Mouse (Mus musculus): ENCODE data around the gene Sec16b. TPM values are rescaled to one million over a fixed set of nuclear protein-coding genes. Genes with fewer than 3 reads are reported as not detected.

Gene Sec16b
- polyA plus RNA-seq, 1 experiment from 2014 or later, result 2.3 TPM

DNA sequence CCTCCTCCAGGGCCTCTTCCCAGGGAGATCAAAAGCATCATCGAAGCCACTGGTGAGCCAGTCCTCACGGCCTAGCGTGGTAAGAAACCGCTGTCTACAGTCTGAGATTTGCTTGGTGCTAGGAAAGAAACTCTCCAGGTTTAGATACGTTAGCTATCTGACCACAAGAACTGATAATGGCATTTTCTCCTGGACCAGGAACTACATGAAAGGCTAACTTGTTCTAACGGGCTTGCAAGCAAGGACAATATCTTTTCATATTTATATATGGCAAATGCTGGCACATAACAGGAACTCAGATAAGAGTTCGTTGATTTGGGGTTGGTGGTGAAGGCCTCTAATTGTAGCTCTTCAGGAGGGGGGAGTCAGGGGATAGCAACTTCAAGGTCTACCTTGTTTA is 18.2 kb downstream of the Sec16b start:
- Histone ChIP-seq H3K4me1 (ENCODE audit: insufficient read depth, low read length) (no peaks in the 10 kb centered on the region), H3K9me3 (ENCODE audit: low read length) (no peaks in the 10 kb centered on the region), H3K4me3 (ENCODE audit: low read length) (no peak overlapping the region), H3K27ac (ENCODE audit: low read length) (no peak overlapping the region), H3K4me2 (replicated peaks; ENCODE audit: low read depth, low read length) (no peak overlapping the region), H3K36me3 (ENCODE audit: insufficient read depth, low read length) (no peaks in the 10 kb centered on the region), H3K27me3 (ENCODE audit: insufficient read depth, low read length) (no peaks in the 10 kb centered on the region), H3K9ac (replicated peaks; ENCODE audit: low read length) (no peak overlapping the region)
- WGBS, result 85% methylated on average over 7 of the region's 7 CpGs
- no peak for ATAC-seq (ENCODE audit: low FRiP score, low TSS enrichment)

DNA sequence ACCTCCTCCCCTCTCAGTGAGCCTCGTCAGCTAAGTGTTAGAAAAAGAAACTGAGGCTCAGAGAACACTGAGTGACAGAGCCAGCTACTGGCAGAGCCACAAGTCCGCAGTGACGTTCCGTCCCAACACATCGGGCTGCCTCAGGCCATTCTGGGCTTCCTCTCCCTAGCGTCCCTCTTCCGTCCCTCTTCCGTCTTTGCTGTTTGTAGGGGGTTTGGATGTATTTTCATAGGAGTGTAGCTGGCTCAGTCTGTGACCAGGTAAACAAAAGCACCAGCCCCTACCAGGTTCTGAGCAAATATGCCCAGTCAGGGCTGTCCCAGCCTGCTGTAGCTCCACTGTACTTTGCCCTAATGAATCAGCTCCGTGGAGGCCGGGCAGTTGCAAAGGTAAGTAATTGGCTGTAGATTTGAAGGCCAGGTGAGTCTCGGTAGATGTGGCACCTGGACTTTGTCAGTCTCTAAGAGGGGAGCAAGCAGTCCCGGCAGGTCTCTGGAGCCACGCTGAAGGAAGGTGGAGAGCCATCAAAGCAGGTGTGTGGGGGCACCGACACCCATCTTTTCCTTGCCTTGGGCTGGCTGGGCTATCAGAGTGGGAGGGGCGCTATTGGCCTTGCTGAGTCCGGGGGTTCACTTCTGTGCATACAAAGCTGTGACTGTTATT is 19.3 kb downstream of the Sec16b start:
- H3K27ac ChIP-seq (ENCODE audit: low read length), result no peak overlapping the region
- no peak overlapping the region for H3K9ac ChIP-seq (replicated peaks; ENCODE audit: low read length)
- no peaks in the 10 kb centered on the region for H3K4me1 ChIP-seq (ENCODE audit: insufficient read depth, low read length)
- no peak overlapping the region for H3K4me2 ChIP-seq (replicated peaks; ENCODE audit: low read depth, low read length)
- no peaks in the 10 kb centered on the region for H3K27me3 ChIP-seq (ENCODE audit: insufficient read depth, low read length)
- no peaks in the 10 kb centered on the region for H3K9me3 ChIP-seq (ENCODE audit: low read length)
- H3K4me3 ChIP-seq (ENCODE audit: low read length), result no peak overlapping the region
- WGBS, result 86% methylated on average over 16 of the region's 16 CpGs
- peak; percentile 54; the same call in 1 of the 2 replicates for ATAC-seq (ENCODE audit: low FRiP score, low TSS enrichment)
- no peaks in the 10 kb centered on the region for H3K36me3 ChIP-seq (ENCODE audit: insufficient read depth, low read length)

DNA sequence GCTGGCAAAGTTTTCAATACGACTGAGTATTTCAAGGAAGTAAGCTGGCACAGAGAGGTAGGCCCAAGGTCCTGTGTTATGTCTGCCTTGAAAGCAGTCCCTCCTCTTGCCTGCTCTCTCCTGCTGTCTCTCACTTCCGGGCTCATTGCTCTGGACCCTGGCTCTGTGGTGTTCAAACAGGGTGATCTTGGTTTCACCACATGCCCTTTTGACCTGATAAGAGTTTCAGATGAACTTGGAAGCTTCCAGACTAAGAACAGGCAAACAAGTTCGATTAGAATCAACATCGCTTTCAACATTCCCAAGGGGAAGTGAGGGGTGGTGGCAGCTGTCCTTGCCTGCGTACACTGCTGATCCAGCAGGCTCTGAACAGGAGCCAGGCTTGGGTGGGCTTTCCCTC is 20.1 kb downstream of the Sec16b start:
- Histone ChIP-seq H3K27ac (ENCODE audit: low read length) (no peak overlapping the region), H3K9ac (replicated peaks; ENCODE audit: low read length) (no peak overlapping the region)
- WGBS, result 70% methylated on average over 5 of the region's 5 CpGs

DNA sequence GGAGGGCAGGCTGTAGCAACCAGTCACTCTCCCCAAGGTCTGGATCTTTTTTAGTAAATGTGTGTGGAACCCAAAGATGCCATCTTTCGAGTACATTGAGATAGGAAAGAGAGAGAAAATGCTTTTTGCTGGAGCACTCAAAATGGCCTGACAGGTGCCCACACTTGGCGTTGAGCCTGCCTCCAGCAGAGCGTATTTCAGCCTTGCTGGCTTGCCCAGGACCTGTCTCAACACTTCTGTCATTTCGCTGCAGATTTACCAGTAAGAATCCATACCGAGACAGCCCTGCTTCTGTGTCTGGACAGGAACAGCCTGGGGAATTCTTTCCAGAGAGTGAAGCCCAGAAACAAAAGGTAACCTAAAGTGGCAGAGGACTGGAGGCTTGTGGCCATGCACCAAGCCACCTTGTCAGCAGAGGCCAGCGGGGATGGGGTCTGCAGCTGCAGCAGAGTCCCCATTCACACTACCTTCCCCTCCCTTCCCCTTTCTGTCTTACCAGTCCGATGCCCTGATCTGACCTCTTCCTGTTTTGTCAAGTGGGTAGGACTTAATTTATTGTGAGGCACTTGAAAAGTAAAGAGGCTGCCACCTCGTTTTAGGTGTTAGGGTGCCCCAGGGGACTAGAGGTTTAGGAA is 26.4 kb downstream of the Sec16b start:
- no peak for ATAC-seq (ENCODE audit: low FRiP score, low TSS enrichment)
- H3K27ac ChIP-seq (ENCODE audit: low read length), result no peak overlapping the region
- WGBS, result 49% methylated on average over 8 of the region's 8 CpGs
- H3K4me2 ChIP-seq (replicated peaks; ENCODE audit: low read depth, low read length), result no peak overlapping the region
- H3K36me3 ChIP-seq (ENCODE audit: insufficient read depth, low read length), result no peaks in the 10 kb centered on the region
- no peaks in the 10 kb centered on the region for H3K4me1 ChIP-seq (ENCODE audit: insufficient read depth, low read length)
- H3K4me3 ChIP-seq (ENCODE audit: low read length), result no peak overlapping the region
- no peaks in the 10 kb centered on the region for H3K27me3 ChIP-seq (ENCODE audit: insufficient read depth, low read length)
- no peak overlapping the region for H3K9ac ChIP-seq (replicated peaks; ENCODE audit: low read length)
- H3K9me3 ChIP-seq (ENCODE audit: low read length), result no peaks in the 10 kb centered on the region

More for the DNA sequence above, 20.1 kb downstream of the Sec16b start:
- Histone ChIP-seq H3K4me1 (ENCODE audit: insufficient read depth, low read length) (no peaks in the 10 kb centered on the region), H3K36me3 (ENCODE audit: insufficient read depth, low read length) (no peaks in the 10 kb centered on the region), H3K4me2 (replicated peaks; ENCODE audit: low read depth, low read length) (no peak overlapping the region), H3K27me3 (ENCODE audit: insufficient read depth, low read length) (no peaks in the 10 kb centered on the region), H3K9me3 (ENCODE audit: low read length) (no peaks in the 10 kb centered on the region), H3K4me3 (ENCODE audit: low read length) (no peak overlapping the region)
- ATAC-seq (ENCODE audit: low FRiP score, low TSS enrichment), result no peak

DNA sequence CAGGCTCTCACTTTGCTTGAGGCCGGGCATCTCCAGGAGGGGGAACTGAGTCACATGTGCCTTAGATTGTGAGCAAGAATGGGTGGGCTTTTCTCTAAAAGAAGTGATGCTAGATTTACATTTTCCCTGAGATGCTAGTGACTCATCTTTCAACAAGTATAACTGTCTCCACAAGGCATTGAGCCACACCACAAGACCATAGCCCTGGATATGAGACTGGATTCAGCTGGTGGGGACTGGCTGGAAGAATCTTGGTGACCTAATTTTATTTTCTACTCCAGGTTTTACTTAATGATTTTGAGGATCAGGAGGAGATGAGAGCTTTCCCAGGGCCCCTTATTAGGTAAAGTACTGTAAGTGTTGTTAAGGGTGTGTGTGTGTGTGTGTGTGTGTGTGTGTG is 29.0 kb downstream of the Sec16b start:
- no peak for ATAC-seq (ENCODE audit: low FRiP score, low TSS enrichment)
- no peak overlapping the region for H3K9ac ChIP-seq (replicated peaks; ENCODE audit: low read length)

DNA sequence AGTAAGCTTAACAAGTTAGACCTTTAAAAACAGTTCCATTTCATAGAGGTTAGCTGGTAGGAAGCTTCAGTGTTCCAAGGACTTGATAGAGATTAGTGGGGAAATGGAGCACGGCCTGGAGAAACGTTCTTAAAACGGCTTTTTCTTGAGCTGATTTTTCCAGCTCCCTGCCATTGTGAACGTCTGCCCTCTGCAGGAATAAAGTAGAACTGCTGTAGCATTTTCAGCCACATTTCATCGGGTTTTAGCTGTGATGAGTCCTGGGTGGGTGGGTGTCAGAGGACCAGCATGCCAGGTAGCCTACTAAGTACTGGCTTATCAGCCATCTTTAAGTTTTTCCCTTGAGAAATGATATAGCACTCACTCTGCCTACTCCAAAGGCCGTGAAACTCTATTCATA is 29.9 kb downstream of the Sec16b start:
- Histone ChIP-seq H3K9ac (replicated peaks; ENCODE audit: low read length) (no peak overlapping the region), H3K4me3 (ENCODE audit: low read length) (no peak overlapping the region), H3K4me1 (ENCODE audit: insufficient read depth, low read length) (no peaks in the 10 kb centered on the region), H3K27me3 (ENCODE audit: insufficient read depth, low read length) (no peaks in the 10 kb centered on the region), H3K27ac (ENCODE audit: low read length) (no peak overlapping the region), H3K36me3 (ENCODE audit: insufficient read depth, low read length) (no peaks in the 10 kb centered on the region), H3K9me3 (ENCODE audit: low read length) (no peaks in the 10 kb centered on the region), H3K4me2 (replicated peaks; ENCODE audit: low read depth, low read length) (0 out of 2 replicates have a peak overlapping the region, but pooled peaks have one; percentile 7)
- 10% methylated on average over 6 of the region's 6 CpGs for WGBS
- ATAC-seq (ENCODE audit: low FRiP score, low TSS enrichment), result 0 out of 2 replicates have a peak, but pooled peaks have one; percentile 42

More for the DNA sequence above, 29.0 kb downstream of the Sec16b start:
- Histone ChIP-seq H3K4me1 (ENCODE audit: insufficient read depth, low read length) (no peaks in the 10 kb centered on the region), H3K27ac (ENCODE audit: low read length) (no peak overlapping the region), H3K27me3 (ENCODE audit: insufficient read depth, low read length) (no peaks in the 10 kb centered on the region), H3K9me3 (ENCODE audit: low read length) (no peaks in the 10 kb centered on the region), H3K4me3 (ENCODE audit: low read length) (no peak overlapping the region), H3K36me3 (ENCODE audit: insufficient read depth, low read length) (no peaks in the 10 kb centered on the region), H3K4me2 (replicated peaks; ENCODE audit: low read depth, low read length) (no peak overlapping the region)
- WGBS, result 81% methylated on average over 1 of the region's 1 CpGs

DNA sequence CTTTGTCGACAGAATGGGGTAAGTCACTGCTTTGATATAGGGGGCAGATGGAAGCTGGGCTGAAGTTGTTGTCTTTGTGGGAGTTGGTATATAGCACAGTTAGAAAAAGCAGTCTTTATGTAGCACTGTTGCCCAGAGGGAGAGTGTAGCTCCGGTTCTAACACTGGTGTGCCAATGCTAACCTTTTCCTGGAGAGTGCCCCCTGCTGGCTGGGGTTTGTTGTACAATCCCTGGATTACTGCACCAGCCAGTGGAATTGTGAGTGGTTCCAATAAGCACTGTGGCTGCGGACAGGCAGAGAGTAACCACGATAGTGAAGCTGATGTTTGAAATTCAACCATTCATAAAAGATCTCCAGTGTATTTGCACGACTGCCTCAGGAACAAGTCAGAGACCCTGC is 31.1 kb downstream of the Sec16b start:
- no peaks in the 10 kb centered on the region for H3K36me3 ChIP-seq (ENCODE audit: insufficient read depth, low read length)
- ATAC-seq (ENCODE audit: low FRiP score, low TSS enrichment), result no peak
- WGBS, result 83% methylated on average over 5 of the region's 5 CpGs
- no peak overlapping the region for H3K4me2 ChIP-seq (replicated peaks; ENCODE audit: low read depth, low read length)
- H3K27me3 ChIP-seq (ENCODE audit: insufficient read depth, low read length), result no peaks in the 10 kb centered on the region
- H3K27ac ChIP-seq (ENCODE audit: low read length), result no peak overlapping the region
- H3K4me1 ChIP-seq (ENCODE audit: insufficient read depth, low read length), result no peaks in the 10 kb centered on the region
- H3K4me3 ChIP-seq (ENCODE audit: low read length), result no peak overlapping the region
- no peak overlapping the region for H3K9ac ChIP-seq (replicated peaks; ENCODE audit: low read length)
- H3K9me3 ChIP-seq (ENCODE audit: low read length), result no peaks in the 10 kb centered on the region

DNA sequence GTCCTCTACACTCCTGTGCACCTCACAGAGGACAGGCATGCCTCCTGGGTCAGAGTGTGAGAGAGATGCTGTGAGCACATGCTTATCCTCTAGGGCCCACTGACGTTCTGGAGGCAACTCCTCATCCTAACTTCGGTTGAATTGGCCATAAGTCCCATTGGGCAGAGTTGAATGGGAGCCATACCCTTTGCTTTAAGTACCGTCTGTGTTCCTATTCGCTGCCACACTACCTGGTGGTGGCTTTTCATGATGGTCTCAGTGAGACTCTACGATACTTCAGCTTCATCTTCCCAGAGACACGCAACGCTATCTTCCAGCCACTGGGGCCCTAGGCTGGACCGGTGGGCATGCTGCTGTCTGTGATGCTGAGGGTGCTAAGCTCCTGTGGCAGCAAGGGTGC is 38.5 kb downstream of the Sec16b start:
- H3K4me1 ChIP-seq (ENCODE audit: insufficient read depth, low read length), result no peaks in the 10 kb centered on the region
- no peaks in the 10 kb centered on the region for H3K9me3 ChIP-seq (ENCODE audit: low read length)
- no peak for ATAC-seq (ENCODE audit: low FRiP score, low TSS enrichment)
- no peak overlapping the region for H3K9ac ChIP-seq (replicated peaks; ENCODE audit: low read length)
- H3K27ac ChIP-seq (ENCODE audit: low read length), result no peak overlapping the region
- no peaks in the 10 kb centered on the region for H3K27me3 ChIP-seq (ENCODE audit: insufficient read depth, low read length)
- H3K4me3 ChIP-seq (ENCODE audit: low read length), result no peak overlapping the region
- no peak overlapping the region for H3K4me2 ChIP-seq (replicated peaks; ENCODE audit: low read depth, low read length)
- no peaks in the 10 kb centered on the region for H3K36me3 ChIP-seq (ENCODE audit: insufficient read depth, low read length)
- 93% methylated on average over 8 of the region's 8 CpGs for WGBS

DNA sequence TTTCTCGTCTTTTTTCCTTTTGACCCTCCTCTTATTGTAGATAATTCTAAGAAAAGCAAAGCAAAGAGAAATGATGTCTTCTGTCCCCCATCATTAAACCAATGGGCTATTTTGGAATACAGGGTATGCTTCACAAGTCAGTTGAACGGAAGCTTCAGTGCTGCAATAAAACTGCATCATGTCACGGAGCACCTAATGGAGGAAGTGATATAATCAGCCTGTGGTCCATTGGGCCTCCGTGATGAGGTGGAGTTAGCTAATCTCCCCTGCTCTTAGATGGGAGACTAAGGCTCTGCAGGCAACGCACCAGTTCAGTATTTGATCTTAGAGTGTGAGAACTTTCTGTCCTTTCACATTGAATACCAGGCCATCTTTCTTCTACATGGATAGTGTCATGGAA is 41.1 kb downstream of the Sec16b start:
- Histone ChIP-seq H3K4me3 (ENCODE audit: low read length) (no peak overlapping the region), H3K4me2 (replicated peaks; ENCODE audit: low read depth, low read length) (no peak overlapping the region), H3K27me3 (ENCODE audit: insufficient read depth, low read length) (no peaks in the 10 kb centered on the region), H3K9me3 (ENCODE audit: low read length) (no peaks in the 10 kb centered on the region), H3K9ac (replicated peaks; ENCODE audit: low read length) (no peak overlapping the region), H3K36me3 (ENCODE audit: insufficient read depth, low read length) (no peaks in the 10 kb centered on the region), H3K27ac (ENCODE audit: low read length) (no peak overlapping the region), H3K4me1 (ENCODE audit: insufficient read depth, low read length) (no peaks in the 10 kb centered on the region)
- ATAC-seq (ENCODE audit: low FRiP score, low TSS enrichment), result no peak
- WGBS, result 71% methylated on average over 5 of the region's 5 CpGs

DNA sequence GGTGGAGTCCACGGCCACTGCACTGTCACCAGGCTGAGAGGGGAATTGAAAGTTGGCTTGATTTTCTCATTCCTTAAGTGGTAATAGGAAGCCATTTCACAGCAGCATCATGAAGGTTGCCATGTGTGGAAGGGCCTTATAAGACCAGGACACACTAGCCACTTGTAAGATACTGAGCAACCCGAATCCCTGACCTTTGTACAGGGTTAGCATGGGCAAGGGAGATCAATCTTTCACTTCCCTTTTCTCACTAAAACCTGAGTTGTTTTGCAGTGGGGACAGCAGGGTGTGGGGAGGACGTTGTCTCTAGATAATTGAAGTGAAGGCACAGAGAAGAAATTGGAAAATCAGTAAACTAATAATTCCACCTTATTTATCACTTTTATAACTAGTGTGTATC is 43.2 kb downstream of the Sec16b start:
- 59% methylated on average over 3 of the region's 3 CpGs for WGBS
- ATAC-seq (ENCODE audit: low FRiP score, low TSS enrichment), result no peak
- H3K27me3 ChIP-seq (ENCODE audit: insufficient read depth, low read length), result no peaks in the 10 kb centered on the region

More for the DNA sequence above, 43.2 kb downstream of the Sec16b start:
- H3K4me1 ChIP-seq (ENCODE audit: insufficient read depth, low read length), result peaks cover 3% of the 10 kb centered on the region
- no peaks in the 10 kb centered on the region for H3K9me3 ChIP-seq (ENCODE audit: low read length)
- no peak overlapping the region for H3K4me2 ChIP-seq (replicated peaks; ENCODE audit: low read depth, low read length)
- no peaks in the 10 kb centered on the region for H3K36me3 ChIP-seq (ENCODE audit: insufficient read depth, low read length)
- H3K4me3 ChIP-seq (ENCODE audit: low read length), result no peak overlapping the region
- no peak overlapping the region for H3K9ac ChIP-seq (replicated peaks; ENCODE audit: low read length)
- no peak overlapping the region for H3K27ac ChIP-seq (ENCODE audit: low read length)
